Mouse (Mus musculus) liver, embryonic 16.5 days (tissue): ENCODE results near the gene Ern2. TPM values are rescaled to one million over a fixed set of nuclear protein-coding genes. Genes with fewer than 3 reads are reported as not detected.

ENCODE experiments used
- ATAC-seq: fragments of 200-750 bp; cut with Nextera tagmentation; 2 replicates; pipeline ENCODE4 v1.8.0; 2017; ENCODE audit warnings: low read depth, mild to moderate bottlenecking, moderate number of reproducible peaks, moderate library complexity
- H3K27ac ChIP-seq: fragments of 300-500 bp; sonication (generic); 2 replicates; pipeline ENCODE4 v1.5.1; 2014; ENCODE audit warnings: mild to moderate bottlenecking, low read length
- H3K27me3 ChIP-seq: fragments of 300-500 bp; sonication (generic); 2 replicates; pipeline ENCODE4 v1.6.1; 2014; ENCODE audit warnings: low read depth, low read length, mixed read lengths; ENCODE audit not compliant: control insufficient read depth, insufficient read depth
- H3K36me3 ChIP-seq: fragments of 300-500 bp; sonication (generic); 2 replicates; pipeline ENCODE4 v1.6.1; 2014; ENCODE audit warnings: mild to moderate bottlenecking; ENCODE audit not compliant: control insufficient read depth, insufficient read depth
- H3K4me1 ChIP-seq: fragments of 300-500 bp; sonication (generic); 2 replicates; pipeline ENCODE4 v1.6.1; 2014; ENCODE audit warnings: low read depth, low read length, mixed read lengths; ENCODE audit not compliant: control insufficient read depth
- H3K4me2 ChIP-seq: fragments of 300-500 bp; sonication (generic); 2 replicates; pipeline ENCODE4 v1.6.1; 2014; ENCODE audit warnings: low read depth, low read length, mixed read lengths
- H3K4me3 ChIP-seq: fragments of 300-500 bp; sonication (generic); 2 replicates; pipeline ENCODE4 v1.5.1; 2014; ENCODE audit warnings: low read depth, mild to moderate bottlenecking, low read length
- H3K9ac ChIP-seq: fragments of 300-500 bp; sonication (generic); 2 replicates; pipeline ENCODE4 v1.6.1; 2014; ENCODE audit warnings: low read depth, low read length
- H3K9me3 ChIP-seq: fragments of 300-500 bp; sonication (generic); replicated peaks from 2 replicates; pipeline ENCODE4 v1.6.1; 2016; ENCODE audit warnings: low read length; ENCODE audit not compliant: control insufficient read depth
- WGBS: fragments of 180-500 bp; shearing (Covaris S2); extraction: QIAGEN DNeasy Blood & Tissue Kit; methylation state at CpG from one replicate; pipeline ENCODE4 v1.1.7; 2014; ENCODE audit not compliant: insufficient replicate concordance; 5-methylcytosine and 5-hydroxymethylcytosine counted together
- polyA plus RNA-seq: library from polyadenylated mRNA; unstranded; fragments of >200 nt; fragmentation: Nextera tagmentation; extraction: Ambion mirVana; gene quantifications from 2 replicates; pipeline ENCODE4 v1.2.1, GENCODE M21; 2015

Ern2 gene
- polyA plus RNA-seq, 1 experiment from 2014 or later = not detected

DNA sequence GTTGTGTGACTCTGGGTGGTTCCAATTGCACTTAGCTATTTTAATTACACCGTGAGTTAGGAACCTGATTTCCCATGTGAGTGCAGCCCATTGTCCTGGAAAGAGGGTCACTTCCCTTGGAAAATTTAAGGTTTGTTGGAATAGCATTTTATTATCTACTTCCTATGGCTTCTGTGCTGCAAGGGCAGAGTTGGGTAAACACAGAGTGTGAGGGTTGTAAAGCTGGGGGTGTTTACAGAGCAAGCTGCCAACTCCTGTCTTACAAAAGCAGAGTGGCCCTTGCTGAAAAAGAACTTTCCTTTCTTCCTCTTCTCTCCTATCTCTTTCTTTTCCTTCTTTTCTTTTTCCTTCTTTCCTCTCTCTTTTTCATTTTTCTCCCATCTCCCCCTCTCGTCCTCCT lies 17.9 kb upstream of the Ern2 start:
- Histone ChIP-seq H3K27me3 (no peaks in the 10 kb centered on the region), H3K36me3 (no peaks in the 10 kb centered on the region), H3K4me2 (no peak overlapping the region), H3K4me3 (no peak overlapping the region), H3K9ac (no peak overlapping the region), H3K27ac (no peak overlapping the region), H3K9me3 (no peaks in the 10 kb centered on the region), H3K4me1 (no peaks in the 10 kb centered on the region)
- 19% methylated on average over 2 of the region's 2 CpGs for WGBS
- peak; percentile 47 for ATAC-seq

GRCm38 (mm10) chr7:122199296-122199695 lies 13.3 kb upstream of the Ern2 start:
- Histone ChIP-seq H3K36me3 (no peaks in the 10 kb centered on the region), H3K27me3 (no peaks in the 10 kb centered on the region), H3K4me1 (no peaks in the 10 kb centered on the region), H3K4me2 (no peak overlapping the region), H3K9me3 (no peaks in the 10 kb centered on the region), H3K9ac (no peak overlapping the region), H3K27ac (no peak overlapping the region), H3K4me3 (no peak overlapping the region)
- 24% methylated on average over 5 of the region's 5 CpGs for WGBS
- no peak for ATAC-seq

DNA sequence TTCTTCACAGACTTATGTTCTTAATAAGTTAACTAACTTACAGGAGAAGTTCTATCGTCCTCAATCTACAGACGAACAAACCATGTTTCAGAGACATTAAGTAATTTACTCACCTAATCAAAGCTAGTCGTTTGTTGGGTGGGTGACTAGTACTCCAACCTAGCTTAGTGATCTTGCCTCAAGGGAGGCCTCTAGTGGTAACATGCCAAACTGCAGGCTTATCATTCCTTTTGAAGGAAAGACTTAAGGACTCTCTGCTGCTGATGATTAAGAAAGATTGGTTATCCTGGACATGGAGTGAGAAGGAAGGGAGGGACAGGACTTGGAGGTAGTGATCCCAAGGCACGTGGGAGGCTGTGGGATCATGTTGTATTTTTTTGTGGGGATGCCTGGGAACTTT lies 11.3 kb upstream of the Ern2 start:
- 20% methylated on average over 4 of the region's 4 CpGs for whole genome bisulfite sequencing
- no peaks in the 10 kb centered on the region for H3K36me3 ChIP-seq
- ATAC-seq = no peak
- H3K4me3 ChIP-seq = no peak overlapping the region
- no peaks in the 10 kb centered on the region for H3K27me3 ChIP-seq
- H3K9me3 ChIP-seq = no peaks in the 10 kb centered on the region
- no peak overlapping the region for H3K27ac ChIP-seq
- no peak overlapping the region for H3K4me2 ChIP-seq
- no peak overlapping the region for H3K9ac ChIP-seq
- H3K4me1 ChIP-seq = no peaks in the 10 kb centered on the region

DNA sequence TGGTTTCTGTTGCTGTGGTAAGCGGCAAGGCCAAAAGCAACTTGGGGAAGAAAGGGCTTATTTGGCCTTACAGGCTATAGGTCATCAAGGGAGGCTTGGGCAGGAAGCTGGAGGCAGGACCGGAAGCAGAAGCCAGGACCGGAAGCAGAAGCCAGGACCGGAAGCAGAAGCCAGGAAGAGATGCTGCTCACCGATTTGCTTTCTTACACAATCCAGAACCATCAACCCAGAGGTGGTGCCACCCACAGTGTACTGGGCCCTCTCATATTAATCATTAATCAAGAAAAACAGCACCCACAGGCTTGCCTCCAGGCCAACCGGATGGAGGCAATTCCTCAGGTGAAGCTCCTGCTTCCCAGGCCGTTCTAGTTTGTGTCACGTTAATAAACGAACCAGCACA lies 10.8 kb upstream of the Ern2 start:
- H3K36me3 ChIP-seq = no peaks in the 10 kb centered on the region
- 56% methylated on average over 9 of the region's 9 CpGs for WGBS
- no peak overlapping the region for H3K27ac ChIP-seq
- H3K4me3 ChIP-seq = no peak overlapping the region
- H3K4me1 ChIP-seq = no peaks in the 10 kb centered on the region
- H3K9ac ChIP-seq = no peak overlapping the region
- no peak overlapping the region for H3K4me2 ChIP-seq
- no peaks in the 10 kb centered on the region for H3K9me3 ChIP-seq
- 0 out of 2 replicates have a peak, but pooled peaks have one; percentile 37 for ATAC-seq
- H3K27me3 ChIP-seq = no peaks in the 10 kb centered on the region

- Histone ChIP-seq H3K9ac (no peak overlapping the region), H3K4me1 (no peaks in the 10 kb centered on the region), H3K27me3 (no peaks in the 10 kb centered on the region), H3K9me3 (no peaks in the 10 kb centered on the region), H3K36me3 (no peaks in the 10 kb centered on the region), H3K27ac (no peak overlapping the region), H3K4me2 (no peak overlapping the region), H3K4me3 (no peak overlapping the region)
- ATAC-seq = no peak
Observed at GRCm38 (mm10) chr7:122193919-122194318, 7.9 kb upstream of the Ern2 start.

GRCm38 (mm10) chr7:122191097-122191496 lies 5.1 kb upstream of the Ern2 start:
- no peak for ATAC-seq
- Histone ChIP-seq H3K36me3 (no peaks in the 10 kb centered on the region), H3K9me3 (no peaks in the 10 kb centered on the region), H3K4me3 (no peak overlapping the region), H3K4me1 (no peaks in the 10 kb centered on the region), H3K27ac (no peak overlapping the region), H3K9ac (no peak overlapping the region), H3K4me2 (no peak overlapping the region), H3K27me3 (no peaks in the 10 kb centered on the region)
- 57% methylated on average over 10 of the region's 10 CpGs for WGBS

GRCm38 (mm10) chr7:122189484-122189883 lies 3.5 kb upstream of the Ern2 start:
- ATAC-seq = no peak
- Histone ChIP-seq H3K36me3 (no peaks in the 10 kb centered on the region), H3K27me3 (no peaks in the 10 kb centered on the region), H3K27ac (no peak overlapping the region), H3K4me1 (no peaks in the 10 kb centered on the region), H3K4me2 (no peak overlapping the region), H3K4me3 (no peak overlapping the region), H3K9me3 (no peaks in the 10 kb centered on the region), H3K9ac (no peak overlapping the region)
- 32% methylated on average over 7 of the region's 7 CpGs for WGBS

GRCm38 (mm10) chr7:122184569-122184968 lies 1.4 kb downstream of the Ern2 start:
- no peak for ATAC-seq
- WGBS = 48% methylated on average over 5 of the region's 5 CpGs
- Histone ChIP-seq H3K36me3 (no peaks in the 10 kb centered on the region), H3K9ac (no peak overlapping the region), H3K4me3 (no peak overlapping the region), H3K9me3 (no peaks in the 10 kb centered on the region), H3K27me3 (no peaks in the 10 kb centered on the region), H3K4me1 (no peaks in the 10 kb centered on the region), H3K27ac (no peak overlapping the region), H3K4me2 (no peak overlapping the region)

GRCm38 (mm10) chr7:122180720-122181119 lies 5.3 kb downstream of the Ern2 start:
- no peak overlapping the region for H3K4me3 ChIP-seq
- no peak overlapping the region for H3K9ac ChIP-seq
- no peaks in the 10 kb centered on the region for H3K9me3 ChIP-seq
- no peaks in the 10 kb centered on the region for H3K36me3 ChIP-seq
- H3K27me3 ChIP-seq = no peaks in the 10 kb centered on the region
- no peak for ATAC-seq
- 58% methylated on average over 7 of the region's 7 CpGs for WGBS
- no peak overlapping the region for H3K27ac ChIP-seq
- no peak overlapping the region for H3K4me2 ChIP-seq
- no peaks in the 10 kb centered on the region for H3K4me1 ChIP-seq

GRCm38 (mm10) chr7:122171613-122172012 lies 14.4 kb downstream of the Ern2 start:
- Histone ChIP-seq H3K9me3 (no peaks in the 10 kb centered on the region), H3K27me3 (no peaks in the 10 kb centered on the region), H3K27ac (no peak overlapping the region), H3K36me3 (peaks cover 43% of the 10 kb centered on the region), H3K9ac (no peak overlapping the region), H3K4me3 (no peak overlapping the region), H3K4me2 (no peak overlapping the region), H3K4me1 (no peaks in the 10 kb centered on the region)
- no peak for ATAC-seq
- 46% methylated on average over 10 of the region's 10 CpGs for WGBS
